Mouse (Mus musculus) kidney, adult 2 months (tissue): ENCODE results near the gene Ascc1. TPM values are rescaled to one million over a fixed set of nuclear protein-coding genes. Genes with fewer than 3 reads are reported as not detected.
A peak's percentile ranks its signal among the peaks of the same experiment; 100 is the strongest.

Source experiments
- DNase-seq: peaks from one replicate; pipeline ENCODE4 v3.0.0; 2021
- H3K27ac ChIP-seq: fragments of 200-500 bp; 2 replicates; pipeline ENCODE4 v1.5.1; 2012; ENCODE audit warnings: low read depth, low read length, control low read depth, inconsistent platforms; ENCODE audit not compliant: insufficient read depth
- H3K27me3 ChIP-seq: fragments of 200-500 bp; replicated peaks from 2 replicates; pipeline ENCODE4 v1.6.1; 2012; ENCODE audit warnings: mild to moderate bottlenecking, moderate library complexity, low read length, inconsistent platforms; ENCODE audit not compliant: control insufficient read depth, insufficient read depth
- H3K36me3 ChIP-seq: fragments of 200-500 bp; 2 replicates; pipeline ENCODE4 v1.6.1; 2012; ENCODE audit warnings: mild to moderate bottlenecking, moderate library complexity, low read length, inconsistent platforms; ENCODE audit not compliant: control insufficient read depth, insufficient read depth
- H3K4me1 ChIP-seq: fragments of 200-500 bp; 2 replicates; pipeline ENCODE4 v1.6.1; 2011; ENCODE audit warnings: low read length; ENCODE audit not compliant: control insufficient read depth, insufficient read depth
- H3K4me3 ChIP-seq: fragments of 200-500 bp; 2 replicates; pipeline ENCODE4 v1.5.1; 2011; ENCODE audit warnings: mild to moderate bottlenecking, low read depth, low read length, control low read depth; ENCODE audit not compliant: insufficient read depth
- CTCF ChIP-seq: fragments of 200-500 bp; conservative IDR thresholded peaks from 2 replicates; pipeline ENCODE4 v1.5.1; 2011; ENCODE audit warnings: low read depth, mild to moderate bottlenecking, control low read depth, low read length, moderate library complexity, mixed read lengths; ENCODE audit not compliant: insufficient read depth, insufficient read length
- POLR2A ChIP-seq: fragments of 200-500 bp; IDR thresholded peaks from one replicate; pipeline ENCODE4 v1.6.1; 2011; ENCODE audit warnings: low read depth, low read length, control low read depth
- WGBS: fragments of 180-500 bp; shearing (Covaris S2); methylation state at CpG from one replicate; pipeline ENCODE4 v1.1.7; 2018; 5-methylcytosine and 5-hydroxymethylcytosine counted together
- polyA plus RNA-seq: library from polyadenylated mRNA; depleted of rRNA; stranded (reverse); fragments of >200 nt; gene quantifications from 2 replicates; pipeline ENCODE4 v1.2.3, GENCODE M21; 2012

Gene Ascc1
- polyA plus RNA-seq, 1 experiment, result 132 TPM

DNA sequence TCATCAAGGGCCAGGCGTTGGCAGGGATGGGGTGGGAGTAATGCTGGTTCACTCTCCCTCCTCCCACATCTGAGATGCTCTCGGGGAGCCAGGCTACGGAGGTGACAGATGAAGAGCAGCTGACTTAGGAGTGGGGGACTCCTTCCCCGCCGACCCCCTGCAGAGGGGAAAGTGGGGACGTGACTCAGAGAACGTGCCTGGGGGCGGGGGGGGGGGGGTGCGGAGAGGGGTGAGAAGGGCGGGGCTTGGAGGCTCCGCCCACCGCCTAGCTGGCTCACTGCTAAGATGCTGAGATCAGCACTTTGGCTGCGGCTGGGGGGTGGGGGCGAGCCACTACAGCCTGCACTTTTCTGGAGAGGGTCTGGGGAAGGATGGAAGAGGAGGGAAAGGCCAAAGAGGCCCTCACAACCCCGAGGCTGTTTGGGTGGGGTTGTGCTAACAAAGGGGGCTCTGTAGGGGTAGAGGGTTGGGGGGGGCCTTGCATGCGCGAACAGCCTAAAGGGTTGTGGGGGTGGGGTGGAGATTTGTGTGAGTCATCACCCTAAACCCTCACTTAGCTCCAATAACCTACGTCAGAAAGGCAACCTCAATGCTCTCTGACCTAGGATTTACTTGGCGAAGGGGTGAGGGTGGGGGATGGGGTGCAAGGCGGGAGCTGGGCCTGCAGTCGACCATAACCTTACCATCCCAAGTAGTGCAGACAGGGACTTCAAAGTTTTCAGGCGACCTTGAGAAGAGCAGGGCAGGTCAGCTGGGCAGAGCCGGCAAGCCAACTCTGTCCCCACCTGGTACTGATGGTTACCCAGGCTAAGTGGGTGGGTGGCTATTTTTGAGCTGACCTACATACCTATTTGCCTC, 37.9 kb upstream of the Ascc1 start:
- H3K27ac ChIP-seq, result no peak overlapping the region
- TF ChIP-seq POLR2A, result no peak
- TF ChIP-seq CTCF, result no peak
- H3K4me1 ChIP-seq, result peaks cover 3% of the 10 kb centered on the region; the same call in 1 of the 2 replicates
- no peak overlapping the region for H3K4me3 ChIP-seq
- no peak for DNase-seq
- no peaks in the 10 kb centered on the region for H3K36me3 ChIP-seq
- WGBS, result 23% methylated on average over 23 of the region's 23 CpGs
- H3K27me3 ChIP-seq, result no peaks in the 10 kb centered on the region

DNA sequence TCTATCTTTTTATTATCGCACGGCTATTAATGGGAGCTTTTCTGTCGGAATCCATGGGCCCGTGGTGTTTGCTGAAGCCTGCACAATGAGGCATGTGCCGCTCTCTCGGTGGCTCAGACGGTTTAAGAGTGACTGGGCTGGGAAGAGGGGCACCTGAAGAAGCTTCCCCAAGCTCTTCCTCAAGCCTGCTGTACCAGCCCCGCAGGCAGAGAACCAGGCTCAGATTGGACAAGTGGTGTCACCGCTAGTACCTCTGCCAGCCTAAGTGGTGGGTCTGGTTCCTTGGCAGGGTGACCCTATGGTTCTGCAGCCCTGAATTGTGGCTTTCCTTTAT, 37.3 kb upstream of the Ascc1 start:
- H3K4me1 ChIP-seq, result peaks cover 3% of the 10 kb centered on the region; the same call in 1 of the 2 replicates
- WGBS, result 63% methylated on average over 9 of the region's 9 CpGs
- H3K27me3 ChIP-seq, result no peaks in the 10 kb centered on the region
- H3K27ac ChIP-seq, result no peak overlapping the region
- H3K4me3 ChIP-seq, result no peak overlapping the region
- no peaks in the 10 kb centered on the region for H3K36me3 ChIP-seq
- no peak for DNase-seq
- TF ChIP-seq CTCF (no peak), POLR2A (no peak)

DNA sequence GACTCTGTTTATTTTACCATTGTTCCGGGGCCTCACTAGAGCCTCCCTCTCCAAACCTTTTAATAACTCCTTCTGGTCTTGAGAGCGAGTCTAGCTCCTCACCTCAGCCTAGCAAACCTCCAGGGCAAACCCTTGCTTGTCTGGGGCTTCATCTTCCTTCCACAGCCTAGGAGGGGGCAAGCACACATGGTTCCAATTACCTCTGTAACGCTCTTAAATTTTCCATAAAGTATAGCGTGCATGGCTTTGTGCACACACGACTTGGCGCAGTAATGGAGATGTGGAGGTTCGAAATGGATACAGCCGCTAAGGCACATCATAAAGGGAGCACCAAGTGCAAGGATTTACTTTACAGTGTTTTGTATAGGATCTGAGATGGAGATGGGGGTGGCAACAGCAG, 36.8 kb upstream of the Ascc1 start:
- H3K36me3 ChIP-seq, result no peaks in the 10 kb centered on the region
- H3K4me1 ChIP-seq, result peaks cover 7% of the 10 kb centered on the region; the same call in 1 of the 2 replicates
- TF ChIP-seq CTCF (no peak), POLR2A (no peak)
- no peak overlapping the region for H3K4me3 ChIP-seq
- WGBS, result 92% methylated on average over 8 of the region's 8 CpGs
- H3K27me3 ChIP-seq, result no peaks in the 10 kb centered on the region
- no peak for DNase-seq
- no peak overlapping the region for H3K27ac ChIP-seq

DNA sequence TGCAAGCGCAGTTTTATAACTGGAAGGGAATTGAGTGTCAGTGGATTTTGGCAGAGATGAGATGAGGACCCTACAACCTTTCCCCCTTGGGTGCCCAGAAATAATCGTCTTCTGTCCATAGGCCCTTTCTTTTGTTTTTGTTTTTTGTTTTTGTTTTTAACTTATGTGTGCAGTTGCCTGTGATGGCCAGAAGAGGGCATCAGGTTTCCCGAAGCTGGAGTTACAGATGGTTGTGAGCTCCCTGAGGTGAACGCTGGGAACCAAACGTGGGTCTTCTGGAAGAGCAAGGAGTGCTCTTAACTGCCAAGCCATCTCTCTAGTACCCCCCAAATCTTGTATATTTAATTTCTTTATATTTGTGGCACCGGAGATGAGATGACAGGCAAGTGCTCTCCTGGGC, 35.9 kb upstream of the Ascc1 start:
- DNase-seq, result no peak
- no peak overlapping the region for H3K27ac ChIP-seq
- TF ChIP-seq POLR2A (no peak), CTCF (0 out of 2 replicates have a peak, but pooled peaks have one; percentile 23)
- H3K36me3 ChIP-seq, result no peaks in the 10 kb centered on the region
- no peak overlapping the region for H3K4me3 ChIP-seq
- peaks cover 12% of the 10 kb centered on the region; the same call in 1 of the 2 replicates for H3K4me1 ChIP-seq
- no peaks in the 10 kb centered on the region for H3K27me3 ChIP-seq
- 98% methylated on average over 6 of the region's 6 CpGs for WGBS

DNA sequence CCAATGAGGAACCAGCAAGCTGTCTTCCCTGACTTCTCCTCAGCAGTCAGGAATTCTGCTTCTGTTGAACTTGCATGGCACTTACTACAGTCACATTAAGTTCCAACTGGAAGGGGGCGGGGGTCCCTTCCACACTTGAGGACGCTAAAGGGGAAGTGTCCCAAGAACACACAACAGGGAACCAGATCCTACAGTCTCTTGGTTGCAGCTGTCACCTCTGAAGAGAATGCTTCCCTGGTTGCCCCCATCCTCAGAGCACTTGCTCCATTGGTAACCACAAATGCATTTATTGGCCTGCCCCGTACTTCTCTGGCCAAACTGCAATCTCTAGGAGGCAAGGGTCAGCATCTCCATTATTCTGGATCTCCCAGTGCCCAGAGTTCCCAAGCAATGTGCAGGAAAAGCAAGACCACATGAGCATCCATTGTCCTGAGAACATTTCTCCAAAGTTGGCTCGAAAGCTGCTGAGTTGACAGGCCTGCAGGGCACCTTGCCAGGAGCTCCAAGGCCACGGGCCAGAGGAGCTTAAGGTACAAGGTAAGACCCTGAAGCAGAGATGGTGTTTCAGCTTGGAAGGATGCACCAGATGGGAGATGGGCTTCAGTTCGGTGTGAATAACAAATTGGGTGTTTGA, 35.2 kb upstream of the Ascc1 start:
- Histone ChIP-seq H3K27me3 (no peaks in the 10 kb centered on the region), H3K27ac (no peak overlapping the region), H3K36me3 (no peaks in the 10 kb centered on the region), H3K4me3 (no peak overlapping the region), H3K4me1 (peaks cover 16% of the 10 kb centered on the region; the same call in 1 of the 2 replicates)
- TF ChIP-seq POLR2A, result no peak
- TF ChIP-seq CTCF, result no peak
- DNase-seq, result peak; percentile 92
- 52% methylated on average over 6 of the region's 6 CpGs for WGBS

DNA sequence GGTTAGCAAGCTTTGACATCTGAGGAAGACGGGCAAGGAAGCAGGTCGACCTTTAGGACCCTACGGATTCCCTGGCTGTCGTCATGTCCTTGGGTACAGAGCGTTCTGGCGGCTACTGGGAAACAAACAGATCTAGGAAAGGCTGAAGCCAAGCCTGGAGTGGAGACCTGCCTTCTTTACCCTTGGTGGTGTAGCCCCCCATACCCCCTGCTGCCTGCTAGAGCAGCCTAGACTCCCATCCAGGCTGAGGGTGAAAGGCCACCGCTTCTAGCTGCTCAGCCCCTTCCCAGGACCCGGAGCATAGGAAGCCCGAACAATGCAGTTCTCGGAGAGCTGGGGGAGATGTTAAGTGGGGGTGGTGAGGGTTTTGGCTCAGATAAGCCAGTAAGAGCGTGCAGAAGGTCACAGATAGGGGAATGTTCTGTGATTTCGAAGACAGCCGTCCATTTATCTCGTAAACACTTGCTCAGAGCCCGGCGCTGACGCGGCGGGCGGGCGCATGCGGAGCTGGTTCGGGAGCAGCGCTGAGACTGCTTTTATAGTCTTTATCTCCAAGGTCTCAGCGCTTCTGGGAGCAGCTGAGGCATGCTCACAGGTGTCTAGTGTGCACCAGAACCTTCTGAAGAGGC, 32.7 kb upstream of the Ascc1 start:
- Histone ChIP-seq H3K27me3 (no peaks in the 10 kb centered on the region), H3K27ac (peak overlapping the region; percentile 86), H3K36me3 (no peaks in the 10 kb centered on the region), H3K4me3 (peak overlapping the region; percentile 57), H3K4me1 (peaks cover 40% of the 10 kb centered on the region)
- 3% methylated on average over 25 of the region's 25 CpGs for WGBS
- TF ChIP-seq POLR2A (peak; percentile 49), CTCF (no peak)
- DNase-seq, result peak; percentile 89
